Mouse (Mus musculus) hindbrain, embryonic 14.5 days (tissue): ENCODE measurements around the gene Sfswap. TPM values are rescaled to one million over a fixed set of nuclear protein-coding genes. Genes with fewer than 3 reads are reported as not detected.

Source experiments
- ATAC-seq: fragments of 200-750 bp; cut with Nextera tagmentation; 2 replicates; pipeline ENCODE4 v1.8.0; 2017; ENCODE audit warnings: moderate number of reproducible peaks, mild to moderate bottlenecking, moderate TSS enrichment, moderate library complexity; ENCODE audit not compliant: low FRiP score
- DNase-seq: peaks from one replicate; pipeline ENCODE4 v3.0.0-alpha.2; 2015; ENCODE audit warnings: low spot score
- H3K27ac ChIP-seq: fragments of 300-500 bp; sonication (generic); 2 replicates; pipeline ENCODE4 v1.5.1; 2014; ENCODE audit warnings: mild to moderate bottlenecking, moderate library complexity
- H3K27me3 ChIP-seq: fragments of 300-500 bp; sonication (generic); 2 replicates; pipeline ENCODE4 v1.6.1; 2014; ENCODE audit warnings: mild to moderate bottlenecking, low read length, mixed read lengths; ENCODE audit not compliant: control insufficient read depth, insufficient read depth
- H3K36me3 ChIP-seq: fragments of 300-500 bp; sonication (generic); replicated peaks from 2 replicates; pipeline ENCODE4 v1.6.1; 2014; ENCODE audit not compliant: control insufficient read depth, insufficient read depth
- H3K4me1 ChIP-seq: fragments of 300-500 bp; sonication (generic); replicated peaks from 2 replicates; pipeline ENCODE4 v1.6.1; 2014; ENCODE audit warnings: antibody characterized with exemption, low read length, mixed read lengths; ENCODE audit not compliant: control insufficient read depth, insufficient read depth
- H3K4me2 ChIP-seq: fragments of 300-500 bp; sonication (generic); replicated peaks from 2 replicates; pipeline ENCODE4 v1.6.1; 2014; ENCODE audit warnings: mild to moderate bottlenecking, moderate library complexity
- H3K4me3 ChIP-seq: fragments of 300-500 bp; sonication (generic); replicated peaks from 2 replicates; pipeline ENCODE4 v1.5.1; 2014; ENCODE audit warnings: mild to moderate bottlenecking, low read length
- H3K9ac ChIP-seq: fragments of 300-500 bp; sonication (generic); 2 replicates; pipeline ENCODE4 v1.6.1; 2014
- H3K9me3 ChIP-seq: fragments of 300-500 bp; sonication (generic); 2 replicates; pipeline ENCODE4 v1.6.1; 2016; ENCODE audit warnings: low read length; ENCODE audit not compliant: control insufficient read depth
- WGBS: fragments of 180-500 bp; shearing (Covaris S2); extraction: QIAGEN DNeasy Blood & Tissue Kit; methylation state at CpG from one replicate; pipeline ENCODE4 v1.1.7; 2014; 5-methylcytosine and 5-hydroxymethylcytosine counted together
- polyA plus RNA-seq: library from polyadenylated mRNA; unstranded; fragments of >200 nt; fragmentation: Nextera tagmentation; extraction: Ambion mirVana; gene quantifications from 2 replicates; pipeline ENCODE4 v1.2.1, GENCODE M21; 2014

Sfswap gene
- polyA plus RNA-seq, 1 experiment from 2014 or later, result 58.3 TPM

DNA sequence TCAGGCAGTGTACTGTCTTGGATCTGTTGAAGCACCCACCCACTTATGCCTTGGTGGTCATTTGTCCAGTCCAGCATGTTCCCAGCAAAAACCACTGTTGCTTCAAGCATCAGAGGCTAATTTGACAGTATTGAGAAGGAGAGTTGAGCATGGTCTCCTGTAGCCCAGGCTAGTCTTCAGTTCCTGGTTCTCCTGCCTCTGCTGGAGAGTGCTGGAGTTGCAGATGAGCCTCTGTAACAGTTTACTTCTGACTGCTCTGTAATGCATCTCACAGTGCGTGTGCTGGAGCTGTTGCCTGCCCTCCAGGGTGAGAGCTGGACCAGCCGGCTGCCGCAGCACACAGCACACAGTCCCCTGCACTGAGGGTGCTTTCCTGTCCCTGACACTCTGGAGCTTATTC, 41.2 kb downstream of the Sfswap start:
- Histone ChIP-seq H3K27ac (no peak overlapping the region), H3K4me3 (no peak overlapping the region), H3K9ac (no peak overlapping the region), H3K27me3 (no peaks in the 10 kb centered on the region), H3K4me1 (no peaks in the 10 kb centered on the region), H3K36me3 (peaks cover 79% of the 10 kb centered on the region), H3K4me2 (no peak overlapping the region), H3K9me3 (no peaks in the 10 kb centered on the region)
- WGBS, result 91% methylated on average over 3 of the region's 3 CpGs
- ATAC-seq (no peak), DNase-seq (no peak)

DNA sequence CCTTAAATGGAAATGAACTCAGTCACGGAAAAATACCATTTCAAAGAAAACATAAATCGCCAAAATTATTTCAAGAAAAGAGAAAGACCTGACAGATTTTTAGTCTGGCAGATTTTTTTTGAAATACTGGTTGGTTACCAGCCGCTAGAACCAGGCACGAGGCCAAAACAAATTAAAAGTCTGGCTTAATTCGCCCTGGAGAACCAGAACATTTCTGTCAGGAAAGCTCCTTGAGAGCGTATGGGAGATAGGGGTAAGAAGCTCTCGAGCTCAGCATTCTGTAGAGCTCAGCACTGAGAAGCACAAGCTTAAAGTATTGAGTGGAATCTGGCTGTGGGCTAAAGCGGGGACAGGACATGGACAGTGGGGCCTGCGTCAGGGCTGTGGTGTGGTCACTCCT, 44.8 kb downstream of the Sfswap start:
- Histone ChIP-seq H3K27me3 (no peaks in the 10 kb centered on the region), H3K9me3 (no peaks in the 10 kb centered on the region), H3K4me2 (no peak overlapping the region), H3K4me3 (no peak overlapping the region), H3K36me3 (peaks cover 96% of the 10 kb centered on the region), H3K9ac (no peak overlapping the region), H3K4me1 (no peaks in the 10 kb centered on the region), H3K27ac (no peak overlapping the region)
- DNase-seq (no peak), ATAC-seq (no peak)
- 91% methylated on average over 9 of the region's 9 CpGs for WGBS

DNA sequence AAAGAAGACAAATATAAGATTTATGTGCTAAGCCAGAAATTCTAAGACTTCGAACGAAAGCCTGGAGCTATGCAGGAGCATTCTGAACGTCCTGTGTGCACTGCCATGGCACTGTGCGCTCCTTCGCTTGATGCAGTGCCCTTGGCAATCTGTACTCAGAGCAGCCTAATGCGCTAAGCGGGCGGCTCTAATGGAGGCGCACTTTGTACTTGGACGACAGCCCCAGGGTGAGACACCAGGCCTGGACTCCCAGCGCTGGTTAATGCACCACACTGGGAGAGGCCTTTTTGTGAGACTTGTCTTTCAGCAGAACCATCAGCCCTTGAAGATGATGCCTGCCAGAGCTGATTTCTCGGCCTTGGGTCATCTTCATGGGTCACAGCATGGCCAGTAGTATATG, 48.7 kb downstream of the Sfswap start:
- Histone ChIP-seq H3K27ac (no peak overlapping the region), H3K27me3 (no peaks in the 10 kb centered on the region), H3K9me3 (no peaks in the 10 kb centered on the region), H3K4me1 (no peaks in the 10 kb centered on the region), H3K4me3 (no peak overlapping the region), H3K9ac (no peak overlapping the region), H3K4me2 (no peak overlapping the region), H3K36me3 (peaks cover 98% of the 10 kb centered on the region)
- DNase-seq (no peak), ATAC-seq (no peak)
- 93% methylated on average over 12 of the region's 12 CpGs for WGBS

DNA sequence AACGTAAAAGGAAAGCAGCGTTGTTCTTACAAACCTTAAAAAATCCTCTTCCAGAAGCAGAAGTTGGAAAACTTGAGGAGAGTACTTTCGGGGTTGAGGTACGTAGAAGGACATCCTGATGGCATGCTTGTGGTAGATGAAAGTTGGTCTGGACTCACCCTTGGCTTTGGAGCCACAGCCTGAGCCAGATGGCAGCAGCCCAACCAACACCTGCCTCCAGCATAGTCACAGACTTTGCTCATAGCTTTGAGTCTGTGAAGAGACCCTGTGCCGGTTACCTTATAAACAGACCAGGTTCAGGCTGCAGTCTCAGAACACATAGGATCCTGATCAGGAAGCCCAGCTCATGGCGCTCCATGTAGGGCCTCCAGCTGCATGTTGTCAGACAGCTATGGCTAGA, 49.8 kb downstream of the Sfswap start:
- Histone ChIP-seq H3K4me2 (no peak overlapping the region), H3K4me3 (no peak overlapping the region), H3K4me1 (no peaks in the 10 kb centered on the region), H3K9ac (no peak overlapping the region), H3K9me3 (no peaks in the 10 kb centered on the region), H3K27me3 (no peaks in the 10 kb centered on the region), H3K36me3 (peaks cover 98% of the 10 kb centered on the region), H3K27ac (no peak overlapping the region)
- ATAC-seq (no peak), DNase-seq (no peak)
- WGBS, result 98% methylated on average over 6 of the region's 6 CpGs

DNA sequence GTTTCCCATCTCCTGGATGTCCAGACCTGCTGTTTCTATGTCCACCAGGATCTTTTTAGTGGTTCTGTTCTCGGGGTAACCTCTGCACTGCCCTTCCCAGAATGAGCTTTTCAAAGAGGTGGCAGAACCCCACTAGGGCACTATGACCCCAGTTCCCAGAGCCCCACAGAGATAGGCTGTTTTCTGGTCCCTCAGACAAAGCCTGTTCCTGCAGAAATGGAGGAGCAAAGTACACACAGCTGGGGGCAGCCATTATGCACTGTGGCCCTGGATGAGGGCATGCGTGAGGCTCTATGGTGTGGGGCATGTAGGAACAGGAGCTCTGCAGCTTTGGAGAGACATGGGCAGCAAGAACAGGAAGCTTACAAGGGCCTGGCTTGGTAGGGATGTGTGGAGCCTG, 51.0 kb downstream of the Sfswap start:
- no peak overlapping the region for H3K4me3 ChIP-seq

DNA sequence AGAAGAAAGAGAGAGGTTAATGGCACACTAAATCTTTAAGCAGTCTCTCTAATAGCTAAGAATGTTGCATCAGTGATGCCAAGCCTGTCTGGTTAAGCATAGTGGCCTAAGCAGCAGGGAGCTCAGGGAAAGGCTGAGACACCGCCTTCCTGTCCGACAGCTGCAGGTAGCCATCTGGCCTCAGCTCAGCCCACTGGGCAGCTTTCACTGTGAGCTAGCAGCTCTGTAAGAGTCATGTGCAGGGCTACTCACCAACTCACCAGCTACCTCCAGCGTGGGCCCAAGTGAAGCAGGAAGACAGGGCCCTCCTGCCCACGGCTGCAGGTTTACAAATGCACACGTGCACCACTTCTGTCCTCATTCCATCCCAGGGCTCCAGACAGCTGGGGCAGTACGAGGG, 52.6 kb downstream of the Sfswap start:
- Histone ChIP-seq H3K4me2 (no peak overlapping the region), H3K27me3 (no peaks in the 10 kb centered on the region), H3K27ac (no peak overlapping the region), H3K4me3 (no peak overlapping the region), H3K9me3 (no peaks in the 10 kb centered on the region), H3K4me1 (no peaks in the 10 kb centered on the region), H3K36me3 (peaks cover 96% of the 10 kb centered on the region), H3K9ac (no peak overlapping the region)
- DNase-seq, result no peak
- 95% methylated on average over 6 of the region's 6 CpGs for WGBS
- ATAC-seq, result no peak

More for the DNA sequence above, 51.0 kb downstream of the Sfswap start:
- no peak overlapping the region for H3K27ac ChIP-seq
- DNase-seq, result no peak
- ATAC-seq, result no peak
- peaks cover 98% of the 10 kb centered on the region for H3K36me3 ChIP-seq
- no peaks in the 10 kb centered on the region for H3K4me1 ChIP-seq
- no peak overlapping the region for H3K4me2 ChIP-seq
- H3K27me3 ChIP-seq, result no peaks in the 10 kb centered on the region
- WGBS, result 87% methylated on average over 2 of the region's 2 CpGs
- H3K9ac ChIP-seq, result no peak overlapping the region
- no peaks in the 10 kb centered on the region for H3K9me3 ChIP-seq

DNA sequence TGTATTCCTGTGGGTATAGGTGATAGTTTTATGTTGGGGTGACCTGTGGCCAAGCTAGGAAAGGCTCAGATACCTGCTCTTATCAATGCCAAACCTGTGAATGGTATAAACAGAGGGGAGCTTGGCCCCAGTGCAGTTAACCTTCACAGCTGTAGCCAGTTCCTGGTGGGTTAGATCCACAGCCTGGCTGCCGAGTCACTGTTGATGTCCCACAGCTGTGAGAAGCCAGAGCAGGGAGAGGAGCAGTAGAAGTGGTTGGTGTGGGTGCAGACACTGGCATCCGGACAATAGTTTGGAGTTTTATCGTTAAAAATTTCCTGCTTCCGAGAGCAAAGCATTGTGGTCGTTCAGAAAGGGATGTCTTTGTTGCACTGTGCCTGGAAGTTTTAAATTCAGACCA, 57.6 kb downstream of the Sfswap start:
- Histone ChIP-seq H3K27ac (no peak overlapping the region), H3K27me3 (no peaks in the 10 kb centered on the region), H3K9ac (no peak overlapping the region), H3K36me3 (peaks cover 93% of the 10 kb centered on the region), H3K9me3 (no peaks in the 10 kb centered on the region), H3K4me1 (no peaks in the 10 kb centered on the region), H3K4me2 (no peak overlapping the region), H3K4me3 (no peak overlapping the region)
- WGBS, result 83% methylated on average over 5 of the region's 5 CpGs
- DNase-seq (no peak), ATAC-seq (no peak)

DNA sequence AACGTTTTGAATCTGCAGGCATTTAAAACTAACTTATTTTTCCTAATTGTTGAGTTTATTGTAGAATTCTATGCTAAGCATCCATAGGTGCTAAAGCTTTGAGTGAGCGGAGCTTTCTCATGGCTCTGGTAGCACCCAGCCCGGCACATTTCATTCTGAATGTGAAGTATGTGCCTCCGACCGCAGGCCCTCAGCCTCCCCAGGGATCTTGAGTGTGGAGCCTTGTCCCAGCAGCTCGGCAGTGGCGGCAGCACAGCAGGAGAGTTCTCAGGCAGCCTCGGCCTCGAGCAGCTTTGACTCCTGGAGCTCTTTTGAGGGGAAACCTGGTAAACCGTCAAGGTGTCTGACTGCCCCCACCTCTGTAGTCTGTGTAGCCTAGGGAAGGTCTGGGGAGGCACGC, 58.3 kb downstream of the Sfswap start:
- 63% methylated on average over 11 of the region's 11 CpGs for WGBS
- H3K27me3 ChIP-seq, result no peaks in the 10 kb centered on the region
- ATAC-seq (no peak), DNase-seq (no peak)
- no peak overlapping the region for H3K9ac ChIP-seq
- no peak overlapping the region for H3K4me3 ChIP-seq
- H3K4me1 ChIP-seq, result no peaks in the 10 kb centered on the region
- peaks cover 93% of the 10 kb centered on the region for H3K36me3 ChIP-seq
- no peak overlapping the region for H3K4me2 ChIP-seq
- H3K9me3 ChIP-seq, result no peaks in the 10 kb centered on the region
- no peak overlapping the region for H3K27ac ChIP-seq

DNA sequence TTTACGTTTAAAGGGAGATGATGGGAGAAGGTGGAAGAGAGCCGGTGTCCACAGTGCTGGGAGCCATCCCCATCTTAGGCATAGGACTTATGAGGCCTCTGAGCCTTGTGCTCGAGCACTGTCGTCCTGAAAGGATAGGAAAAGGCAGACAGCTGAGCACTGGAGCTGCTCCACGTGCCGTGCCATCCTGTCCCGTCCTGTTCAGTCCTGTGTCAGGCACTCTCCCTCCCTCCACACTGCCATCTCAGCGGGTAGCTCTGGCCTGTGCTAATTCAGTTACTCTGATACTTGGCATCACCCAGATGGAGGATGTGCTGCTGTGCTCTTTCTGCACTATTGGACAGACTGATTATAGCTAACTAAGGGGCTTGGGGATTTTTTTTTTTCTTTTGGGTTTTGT, 61.3 kb downstream of the Sfswap start:
- ATAC-seq (no peak), DNase-seq (no peak)
- no peaks in the 10 kb centered on the region for H3K9me3 ChIP-seq
- no peaks in the 10 kb centered on the region for H3K27me3 ChIP-seq
- 95% methylated on average over 8 of the region's 8 CpGs for WGBS
- H3K36me3 ChIP-seq, result peaks cover 93% of the 10 kb centered on the region
- no peak overlapping the region for H3K9ac ChIP-seq
- H3K4me2 ChIP-seq, result no peak overlapping the region
- H3K27ac ChIP-seq, result no peak overlapping the region
- H3K4me1 ChIP-seq, result no peaks in the 10 kb centered on the region
- H3K4me3 ChIP-seq, result no peak overlapping the region

DNA sequence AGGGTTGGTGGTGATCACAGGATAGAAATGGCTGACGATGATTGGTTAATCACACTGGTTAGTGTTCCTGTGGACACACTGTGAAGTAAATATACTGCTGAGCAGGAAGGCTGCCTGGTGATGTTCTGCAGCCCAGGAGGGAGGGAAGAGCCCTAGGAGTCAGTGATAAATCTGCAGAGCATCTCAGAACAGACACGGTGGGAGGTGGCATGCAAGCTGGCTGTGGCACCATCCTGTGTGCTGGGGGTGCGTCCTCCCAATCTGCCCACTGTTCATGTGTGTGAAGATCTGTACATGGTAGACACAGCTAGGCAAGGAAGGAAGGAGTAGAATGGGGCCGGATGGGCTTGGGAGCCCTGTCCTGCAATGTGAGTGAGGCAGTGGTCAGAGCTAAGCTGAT, 67.6 kb downstream of the Sfswap start:
- no peak for DNase-seq
- no peaks in the 10 kb centered on the region for H3K4me1 ChIP-seq
- H3K36me3 ChIP-seq, result peaks cover 89% of the 10 kb centered on the region
- no peak overlapping the region for H3K4me2 ChIP-seq
- H3K4me3 ChIP-seq, result no peak overlapping the region
- 99% methylated on average over 4 of the region's 4 CpGs for WGBS
- no peaks in the 10 kb centered on the region for H3K9me3 ChIP-seq
- no peak for ATAC-seq
- no peak overlapping the region for H3K9ac ChIP-seq
- H3K27me3 ChIP-seq, result no peaks in the 10 kb centered on the region
- H3K27ac ChIP-seq, result no peak overlapping the region
